Mouse (Mus musculus) lung, postnatal 25 days (tissue): ENCODE measurements around the gene Ensa.
"Not testable (repeated sequence)": the region's sequence is repeated elsewhere in the genome, so short reads cannot be mapped to it uniquely, and the experiment has no call there.

ENCODE experiments used
- DNase-seq: peaks from one replicate; pipeline ENCODE4 v3.0.0; 2022; ENCODE audit warnings: low spot score

Ensa gene

GRCm38 (mm10) chr3:95624628-95625503 lies at the start of gene Ensa:
Gene Ensa (plus strand): TSS chr3:95624993.
- peak; percentile 99 for DNase-seq

GRCm38 (mm10) chr3:95587754-95588603 lies 36.8 kb upstream of the Ensa start:
- no peak for DNase-seq

GRCm38 (mm10) chr3:95588604-95589086 lies 36.1 kb upstream of the Ensa start, which contains the start of gene Golph3l:
Gene Golph3l (plus strand): TSS chr3:95588934.
- peak; percentile 99 for DNase-seq

DNA sequence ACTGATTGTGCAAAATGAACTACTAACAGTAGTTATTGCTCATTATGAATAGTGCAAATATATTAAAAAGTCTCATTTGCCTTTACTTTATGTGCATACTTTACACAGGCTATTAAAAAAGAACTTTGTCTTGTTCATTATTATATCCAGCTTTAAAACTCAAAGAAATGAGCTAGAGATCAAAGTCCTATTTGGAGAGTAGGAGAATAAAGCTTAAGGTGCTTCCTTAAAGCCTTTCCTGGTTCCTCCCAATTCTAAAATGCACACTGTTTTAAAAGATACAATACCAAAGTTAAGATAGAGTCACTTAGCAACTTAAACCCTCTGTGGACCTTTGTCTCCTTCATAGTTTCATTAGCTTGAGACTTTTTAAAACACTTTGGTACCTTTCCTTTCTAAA lies 26.1 kb upstream of the Ensa start:
- no peak for DNase-seq

DNA sequence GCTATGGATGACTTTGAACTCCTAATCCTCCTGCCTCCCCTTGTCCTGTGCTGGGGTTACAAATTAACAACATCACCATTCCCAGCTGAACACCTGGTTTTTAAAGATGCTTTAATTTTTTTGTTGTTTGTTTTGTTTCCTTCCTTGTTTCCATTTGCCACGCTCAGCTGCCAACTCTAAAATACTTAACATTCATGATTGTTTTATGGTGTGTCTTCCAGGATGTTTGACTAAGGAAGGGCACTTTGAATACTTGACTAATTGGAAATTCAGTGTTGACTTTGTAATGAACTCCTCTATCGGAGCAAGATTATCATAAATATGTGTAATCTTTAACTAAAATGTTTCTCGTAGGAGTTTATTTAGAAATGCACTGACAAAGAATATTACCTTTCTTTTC lies 23.5 kb upstream of the Ensa start:
- DNase-seq: no peak

GRCm38 (mm10) chr3:95606096-95606495 lies 18.7 kb upstream of the Ensa start:
- DNase-seq: peak; percentile 20

- no peak for DNase-seq
Measured at GRCm38 (mm10) chr3:95609195-95609594, 15.6 kb upstream of the Ensa start.

- no peak for DNase-seq
Measured at GRCm38 (mm10) chr3:95613996-95614395, 10.8 kb upstream of the Ensa start.

GRCm38 (mm10) chr3:95618511-95618910 lies 6.3 kb upstream of the Ensa start:
- DNase-seq: no peak

GRCm38 (mm10) chr3:95621241-95621640 lies 3.6 kb upstream of the Ensa start:
- no peak for DNase-seq

DNA sequence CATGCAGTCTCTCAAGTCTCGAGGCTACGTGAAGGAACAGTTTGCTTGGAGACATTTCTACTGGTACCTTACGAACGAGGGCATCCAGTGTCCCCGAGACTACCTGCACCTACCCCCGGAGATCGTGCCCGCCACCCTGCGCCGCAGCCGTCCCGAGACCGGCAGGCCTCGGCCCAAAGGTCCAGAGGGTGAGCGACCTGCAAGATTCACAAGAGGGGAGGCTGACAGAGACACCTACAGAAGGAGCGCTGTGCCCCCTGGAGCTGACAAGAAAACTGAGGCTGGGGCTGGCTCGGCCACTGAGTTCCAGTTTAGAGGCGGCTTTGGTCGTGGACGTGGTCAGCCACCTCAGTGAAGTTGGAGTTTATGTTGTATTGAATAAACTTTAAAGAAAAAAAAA lies 2.4 kb upstream of the Ensa start:
- DNase-seq: not testable (repeated sequence)

GRCm38 (mm10) chr3:95623551-95623950 lies 1.2 kb upstream of the Ensa start:
- DNase-seq: no peak

GRCm38 (mm10) chr3:95623991-95624515 lies 740 bp upstream of the Ensa start:
- not testable (repeated sequence) for DNase-seq

- no peak for DNase-seq
Measured at GRCm38 (mm10) chr3:95627763-95628162, 3.0 kb downstream of the Ensa start.

GRCm38 (mm10) chr3:95629755-95630154 lies 5.0 kb downstream of the Ensa start:
- DNase-seq: no peak

- no peak for DNase-seq
Measured at GRCm38 (mm10) chr3:95630856-95631255, 6.1 kb downstream of the Ensa start.

GRCm38 (mm10) chr3:95631304-95631703 lies 6.5 kb downstream of the Ensa start:
- no peak for DNase-seq

DNA sequence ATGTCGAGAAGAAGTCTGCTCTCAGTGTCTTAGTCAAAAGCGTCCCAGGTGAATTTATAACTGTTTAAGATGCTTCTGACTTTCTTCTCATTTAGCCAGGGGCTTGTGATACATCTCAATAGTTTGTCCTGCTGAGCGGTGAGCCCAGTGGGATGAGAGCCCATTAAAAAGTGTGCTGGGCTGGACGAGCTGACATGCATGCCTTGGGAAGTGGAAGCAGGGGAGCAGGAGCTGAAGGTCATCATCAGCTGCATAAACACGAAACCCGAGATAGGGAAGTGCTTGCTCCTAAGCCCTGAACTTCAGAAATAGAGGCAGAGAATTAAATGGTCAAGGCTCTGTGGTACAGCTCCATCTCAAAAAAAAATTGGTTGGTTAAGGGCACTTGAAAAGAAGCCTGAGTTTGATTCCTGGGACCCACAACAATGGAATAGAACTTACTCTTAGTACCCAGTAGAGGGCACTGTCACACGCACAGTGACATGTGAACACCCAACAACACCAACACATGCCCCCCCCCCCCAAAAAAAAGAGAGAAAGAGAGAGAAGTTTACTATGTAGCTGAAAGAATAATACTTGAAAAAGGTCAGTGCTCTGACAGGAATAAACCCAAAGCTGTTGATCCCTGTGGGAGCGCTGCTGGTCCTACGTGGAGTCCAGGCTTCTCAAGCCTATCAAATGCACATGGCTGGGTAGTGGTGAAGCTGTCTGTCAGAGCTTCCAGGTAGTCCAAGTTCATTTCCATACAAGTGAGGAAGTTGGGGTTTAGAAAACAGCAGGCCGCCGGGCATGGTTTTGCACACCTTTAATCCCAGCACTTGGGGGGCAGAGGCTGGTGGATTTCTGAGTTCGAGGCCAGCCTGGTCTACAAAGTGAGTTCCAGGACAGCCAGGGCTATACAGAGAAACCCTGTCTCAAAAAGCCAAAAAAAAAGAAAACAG lies 8.1 kb downstream of the Ensa start:
- no peak for DNase-seq

GRCm38 (mm10) chr3:95635636-95636035 lies 10.8 kb downstream of the Ensa start:
- DNase-seq: no peak

DNA sequence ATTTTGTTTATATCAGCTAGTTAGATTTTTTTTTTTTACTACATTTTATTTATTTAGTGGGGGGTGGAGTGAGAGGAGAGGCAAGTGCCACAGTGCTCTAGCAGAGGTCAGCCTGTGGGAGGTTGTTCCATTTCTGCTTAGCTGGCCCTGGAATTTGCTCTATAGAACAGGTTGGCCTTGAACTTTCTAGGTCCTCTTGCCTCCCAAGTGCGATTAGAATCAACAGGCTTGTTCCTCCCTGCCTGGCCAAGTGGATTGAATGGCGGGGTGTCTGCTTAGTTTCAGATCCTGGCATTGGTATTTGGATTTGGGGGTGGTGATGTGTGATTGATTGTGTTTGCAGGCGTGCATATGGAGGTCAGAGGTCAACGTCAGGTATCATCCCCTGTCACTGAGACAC lies 11.3 kb downstream of the Ensa start:
- no peak for DNase-seq

DNA sequence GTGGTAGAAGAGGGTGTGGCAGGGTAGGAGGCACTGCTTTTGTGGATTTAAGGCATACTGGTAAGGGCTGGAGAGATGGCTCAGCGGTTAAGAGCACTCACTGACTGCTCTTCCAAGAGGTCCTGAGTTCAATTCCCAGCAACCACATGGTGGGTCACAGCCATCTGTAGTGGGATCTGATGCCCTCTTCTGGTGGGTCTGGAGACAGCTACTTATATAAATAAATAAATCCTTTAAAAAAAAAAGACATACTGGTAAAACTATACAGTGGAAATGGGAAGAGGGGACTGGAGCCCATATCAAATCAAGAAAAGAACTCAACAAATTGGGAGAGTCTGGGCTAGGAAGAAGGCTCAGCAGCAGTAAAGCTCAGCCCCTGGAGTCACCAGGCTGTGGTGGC lies 14.9 kb downstream of the Ensa start:
- no peak for DNase-seq
